Mouse (Mus musculus) hematopoietic stem cell, adult 5-6 weeks (primary cell): ENCODE data around the gene Ccnd3. TPM values are rescaled to one million over a fixed set of nuclear protein-coding genes. Genes with fewer than 3 reads are reported as not detected.
"Not testable (repeated sequence)": the region's sequence is repeated elsewhere in the genome, so short reads cannot be mapped to it uniquely, and the experiment has no call there.

ENCODE experiments used
- ATAC-seq, 2 experiments: fragments of 125-278 bp in 1 of 2; replicated peaks in 1 of 2; 2 replicates each; pipeline ENCODE4 v1.8.0; 2016 to 2017; ENCODE audit warnings: inconsistent platforms in 2 of 2, mild to moderate bottlenecking in 2 of 2, moderate number of reproducible peaks in 2 of 2, low read depth in 1 of 2, moderate TSS enrichment in 1 of 2; ENCODE audit not compliant: low FRiP score in 2 of 2, poor library complexity in 2 of 2, severe bottlenecking in 2 of 2, insufficient read depth in 1 of 2, low TSS enrichment in 1 of 2
- total RNA-seq: library from RNA; stranded (forward); fragments of 172-1452, 232-1000 nt; gene quantifications from 2 replicates; pipeline ENCODE4 v1.2.3, GENCODE M21; 2017

Ccnd3 gene
- total RNA-seq, 1 experiment from 2014 or later: 80.2 TPM

- ATAC-seq: peak in 1 of 2 experiments; percentile 57; a peak in 1 of 4 replicates
Measured at GRCm38 (mm10) chr17:47617605-47618307, 112.9 kb downstream of the Ccnd3 start.

- no peak for ATAC-seq
Measured at GRCm38 (mm10) chr17:47618556-47619311, 113.9 kb downstream of the Ccnd3 start.

GRCm38 (mm10) chr17:47622912-47623554 is 118.2 kb downstream of the Ccnd3 start:
- ATAC-seq: no peak

GRCm38 (mm10) chr17:47624572-47624971 is 119.7 kb downstream of the Ccnd3 start:
- ATAC-seq: not testable (repeated sequence)

GRCm38 (mm10) chr17:47625088-47625487 is 120.2 kb downstream of the Ccnd3 start:
- ATAC-seq: no peak

DNA sequence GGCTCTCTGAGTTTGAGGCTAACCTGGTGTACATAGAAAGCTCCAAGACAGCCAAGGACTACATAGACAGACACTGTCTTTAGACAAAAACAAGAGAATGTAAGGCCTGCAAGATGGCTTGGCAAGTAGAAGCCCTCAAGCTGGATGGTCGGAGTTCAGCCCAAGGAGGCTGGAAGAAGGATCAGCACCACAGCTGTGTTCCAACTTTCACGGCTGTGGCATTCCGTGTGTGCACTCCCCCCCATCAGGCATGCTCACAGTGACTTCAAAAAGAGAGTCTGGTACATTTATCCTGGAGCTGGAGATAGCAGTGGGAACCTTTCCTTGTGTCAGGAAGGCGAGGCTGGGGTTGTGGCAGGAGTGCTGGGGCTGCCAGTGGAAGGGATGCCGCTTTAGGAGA is 121.2 kb downstream of the Ccnd3 start:
- no peak for ATAC-seq

GRCm38 (mm10) chr17:47627791-47628190 is 122.9 kb downstream of the Ccnd3 start:
- ATAC-seq: no peak

GRCm38 (mm10) chr17:47628851-47629676 is 124.2 kb downstream of the Ccnd3 start:
- ATAC-seq: peak; percentile 86 to 92

DNA sequence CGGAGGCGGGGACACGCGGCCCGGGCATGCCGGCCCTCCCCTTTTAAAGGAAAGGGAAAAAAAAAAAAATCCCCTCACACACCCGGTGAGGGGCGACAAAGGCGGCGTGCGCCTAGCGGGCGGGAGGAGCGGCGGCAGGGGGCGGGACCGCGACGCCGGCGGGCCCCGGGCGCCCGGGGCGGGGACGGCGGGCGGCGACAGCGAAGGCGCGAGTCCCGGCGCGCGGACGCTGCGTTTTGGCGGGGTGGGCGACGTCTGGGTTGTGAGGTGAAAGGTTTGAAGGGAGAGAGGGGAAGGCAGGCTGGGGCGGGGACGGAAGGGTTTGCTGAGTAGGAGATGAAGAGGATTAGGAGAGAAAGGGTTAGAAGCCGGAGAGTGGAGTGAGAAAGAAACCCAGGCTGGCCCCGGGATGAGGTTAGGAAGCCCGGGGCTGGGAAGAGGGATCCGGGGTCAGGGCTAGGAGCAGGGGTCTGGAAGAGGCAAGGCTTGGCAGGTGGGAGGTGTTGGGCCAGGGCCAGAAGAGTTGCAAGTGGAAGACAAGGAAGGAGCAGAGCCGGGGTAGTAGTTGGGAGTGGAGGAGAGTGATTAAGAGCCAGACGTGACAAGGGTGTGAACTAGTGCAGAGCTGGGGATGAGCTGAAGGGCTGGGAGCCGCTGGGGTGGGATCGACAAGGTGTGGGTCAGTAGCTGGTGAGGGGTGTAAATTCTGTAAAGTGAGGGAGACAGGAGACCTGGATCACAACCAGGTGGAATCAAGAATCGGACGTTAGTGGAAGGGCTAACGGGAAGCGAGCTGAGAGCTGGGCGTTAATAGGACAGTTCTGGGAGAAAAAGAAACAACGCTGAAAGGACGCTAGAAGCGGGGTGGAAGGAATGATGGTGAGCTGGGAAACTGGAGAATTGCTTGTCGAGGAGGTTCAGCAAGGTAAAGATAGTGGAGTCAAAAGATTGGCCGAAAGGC is 125.1 kb downstream of the Ccnd3 start:
- ATAC-seq: peak; percentile 9 to 12; a peak in 3 of 4 replicates

GRCm38 (mm10) chr17:47630678-47631065 is 125.8 kb downstream of the Ccnd3 start, which contains the start of gene Usp49:
TSS of gene Usp49 (plus strand) at chr17:47630690.
- no peak for ATAC-seq

DNA sequence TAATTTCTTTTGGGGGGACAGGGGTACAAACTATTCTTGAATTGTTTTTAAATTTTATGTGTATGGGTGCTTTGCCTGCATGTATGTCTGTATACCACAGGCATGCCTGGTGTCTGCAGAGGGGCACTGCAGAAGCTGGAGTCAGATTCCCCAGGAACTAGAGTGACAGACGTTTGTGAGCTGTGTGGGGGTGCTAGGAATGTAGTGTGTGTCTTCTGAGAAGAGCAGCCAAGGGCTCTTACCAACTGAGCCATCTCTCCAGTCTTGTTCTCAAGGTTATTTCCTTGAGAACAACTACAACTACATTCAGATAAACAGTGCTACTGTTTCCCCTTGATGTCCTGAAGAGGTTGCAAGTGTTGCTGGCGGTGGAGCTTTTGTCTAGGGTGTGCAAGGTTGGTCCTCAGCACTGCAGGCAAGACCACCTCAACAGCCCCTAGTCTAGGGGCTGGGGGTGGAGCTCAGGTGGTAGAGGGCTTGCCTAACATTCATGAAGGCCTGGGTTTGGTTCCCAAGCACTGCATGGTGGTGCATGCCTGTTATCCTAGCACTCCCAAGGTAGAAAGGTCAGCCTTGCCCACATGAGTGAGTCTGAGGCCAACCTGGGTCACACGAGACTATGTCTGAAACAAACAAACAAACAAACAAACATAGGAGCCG is 127.5 kb downstream of the Ccnd3 start:
- ATAC-seq: no peak

- ATAC-seq: no peak
Measured at GRCm38 (mm10) chr17:47633999-47634770, 129.3 kb downstream of the Ccnd3 start.

DNA sequence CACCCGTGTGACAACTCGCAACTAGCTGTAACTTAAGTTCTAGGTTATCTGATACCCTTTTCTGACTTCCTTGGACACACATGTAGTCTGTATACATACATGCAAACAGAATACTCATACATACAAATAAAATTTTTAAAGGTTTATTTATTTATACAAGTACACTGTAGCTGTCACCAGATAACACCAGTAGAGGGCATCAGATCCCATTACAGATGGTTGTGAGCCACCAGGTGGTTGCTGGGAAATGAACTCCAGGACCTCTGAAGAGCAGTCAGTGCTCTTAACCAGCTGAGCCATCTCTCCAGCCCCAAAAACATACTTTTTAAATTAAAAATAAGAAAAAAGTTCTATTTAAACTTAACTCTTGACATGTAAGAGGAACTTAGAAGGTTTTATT is 138.1 kb downstream of the Ccnd3 start:
- no peak for ATAC-seq

DNA sequence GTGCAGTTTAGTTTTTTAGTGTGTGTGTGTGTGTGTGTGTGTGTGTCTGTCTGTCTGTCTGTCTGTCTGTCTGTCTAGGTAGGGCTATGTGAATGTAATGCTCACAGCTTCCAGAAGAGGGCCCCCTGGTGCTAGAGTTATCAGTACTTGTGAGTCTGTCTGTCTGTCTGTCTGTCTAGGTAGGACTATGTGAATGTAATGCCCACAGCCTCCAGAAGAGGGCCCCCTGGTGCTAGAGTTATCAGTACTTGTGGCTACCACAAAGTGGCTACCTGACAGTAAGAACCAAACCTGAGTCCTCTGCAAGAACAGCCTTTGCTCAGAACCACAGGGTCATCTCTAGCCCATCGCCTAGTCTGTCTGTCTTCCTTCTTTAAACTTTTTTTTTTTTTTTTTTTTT is 141.8 kb downstream of the Ccnd3 start:
- ATAC-seq: peak; percentile 56 to 74; a peak in 3 of 4 replicates

DNA sequence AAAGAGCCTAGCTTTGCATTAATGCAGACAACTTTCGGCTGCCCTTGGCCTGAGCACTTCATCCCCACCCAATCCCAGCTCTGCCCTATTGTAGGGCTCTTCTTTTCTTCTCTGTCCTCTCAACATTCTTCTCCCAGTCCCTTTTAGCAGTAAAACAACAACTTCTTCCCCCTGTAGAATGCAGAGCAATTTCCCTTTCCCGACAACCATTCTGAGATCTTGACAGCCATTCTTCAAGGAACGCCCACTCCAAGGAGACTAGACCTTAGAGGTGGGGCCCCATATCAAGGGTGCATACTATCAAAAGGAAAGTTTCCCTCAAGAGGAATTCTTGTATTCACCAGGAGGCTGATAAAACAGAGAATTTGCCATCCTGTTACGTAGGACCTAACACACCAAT is 144.1 kb downstream of the Ccnd3 start:
- no peak for ATAC-seq
